Mouse (Mus musculus) C2C12 (cell line): Measurements from ENCODE around the gene Stk11.

Experiments
- CEBPB ChIP-seq: IDR thresholded peaks from one replicate; pipeline ENCODE4 v1.6.1; 2011; ENCODE audit warnings: low read depth, mild to moderate bottlenecking, control low read depth, moderate library complexity
- CTCF ChIP-seq: IDR thresholded peaks from one replicate; pipeline ENCODE4 v1.5.1; 2011; ENCODE audit not compliant: control insufficient read depth, insufficient read depth, insufficient read length
- MAX ChIP-seq: IDR thresholded peaks from one replicate; pipeline ENCODE4 v1.6.1; 2011; ENCODE audit warnings: mild to moderate bottlenecking, control low read depth
- USF1 ChIP-seq: IDR thresholded peaks from one replicate; pipeline ENCODE4 v1.6.1; 2011; ENCODE audit warnings: low read depth, mild to moderate bottlenecking, control low read depth, moderate library complexity

DNA sequence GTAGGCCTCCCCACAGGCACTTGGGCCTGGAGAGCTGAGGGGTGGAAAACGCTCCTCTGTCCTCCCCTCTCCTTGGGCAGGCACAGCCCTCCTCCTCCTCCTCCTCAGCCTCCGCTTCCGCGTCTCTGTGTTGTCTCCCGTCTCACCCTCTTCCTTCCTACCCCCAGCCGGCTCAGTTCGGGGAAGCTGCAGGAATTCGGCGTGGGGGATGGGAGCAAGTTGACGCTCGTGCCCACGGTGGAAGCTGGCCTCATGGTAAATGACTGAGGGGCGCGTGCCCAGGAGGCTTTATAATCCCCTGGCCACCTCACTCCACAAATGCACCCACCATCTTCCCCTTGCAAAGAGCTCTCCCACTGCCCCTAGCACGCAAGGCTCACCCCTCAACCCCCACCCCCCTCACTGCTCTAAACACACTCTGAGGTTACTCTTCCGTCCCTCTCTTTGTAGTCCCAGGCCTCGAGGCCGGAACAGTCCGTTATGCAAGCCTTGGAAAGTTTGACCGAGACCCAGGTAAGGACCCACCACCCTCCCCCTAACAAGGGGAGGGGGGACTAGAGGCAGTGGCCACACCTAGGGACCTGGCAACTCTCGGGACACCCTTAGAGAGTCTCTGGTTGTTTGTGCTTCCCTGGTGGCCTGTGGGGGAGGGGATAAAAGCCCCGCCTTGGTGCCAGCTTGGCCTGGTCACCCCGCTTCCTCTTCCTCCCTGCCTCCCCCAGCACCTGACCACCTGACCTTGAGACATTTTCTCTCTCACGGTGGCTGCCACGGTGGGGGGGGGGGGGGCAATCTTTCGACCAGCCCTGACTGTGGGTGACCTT lies 35.8 kb downstream of the Stk11 start:
- TF ChIP-seq CTCF (no peak), USF1 (no peak), MAX (peak; percentile 14), CEBPB (no peak)
